Mouse (Mus musculus) thymus, adult 2 months (tissue): ENCODE results near the gene Rce1. TPM values are rescaled to one million over a fixed set of nuclear protein-coding genes. Genes with fewer than 3 reads are reported as not detected.

Experiments
- DNase-seq: peaks from one replicate; pipeline ENCODE4 v3.0.0; 2021
- H3K27ac ChIP-seq: fragments of 200-500 bp; 2 replicates; pipeline ENCODE4 v1.5.1; 2012; ENCODE audit warnings: low read length, control low read depth; ENCODE audit not compliant: control insufficient read depth, insufficient read depth
- H3K27me3 ChIP-seq: fragments of 200-500 bp; 2 replicates; pipeline ENCODE4 v1.6.1; 2012; ENCODE audit warnings: mild to moderate bottlenecking, low read length, moderate library complexity, mixed read lengths; ENCODE audit not compliant: control insufficient read depth, insufficient read depth
- H3K36me3 ChIP-seq: fragments of 200-500 bp; 2 replicates; pipeline ENCODE4 v1.6.1; 2012; ENCODE audit warnings: mild to moderate bottlenecking, low read length, moderate library complexity; ENCODE audit not compliant: control insufficient read depth, insufficient read depth
- H3K4me1 ChIP-seq: fragments of 200-500 bp; replicated peaks from 2 replicates; pipeline ENCODE4 v1.6.1; 2012; ENCODE audit warnings: low read length; ENCODE audit not compliant: control insufficient read depth, insufficient read depth
- H3K4me3 ChIP-seq: fragments of 200-500 bp; 2 replicates; pipeline ENCODE4 v1.5.1; 2012; ENCODE audit warnings: mild to moderate bottlenecking, low read length, control low read depth, moderate library complexity; ENCODE audit not compliant: control insufficient read depth, insufficient read depth
- CTCF ChIP-seq: fragments of 200-500 bp; IDR thresholded peaks from 2 replicates; pipeline ENCODE4 v1.5.1; 2012; ENCODE audit warnings: mild to moderate bottlenecking, control low read depth, low read length, moderate library complexity, borderline replicate concordance; ENCODE audit not compliant: control insufficient read depth, poor library complexity, insufficient read depth; ENCODE audit errors: extremely low read depth
- POLR2A ChIP-seq: fragments of 200-500 bp; IDR thresholded peaks from 2 replicates; pipeline ENCODE4 v1.6.1; 2012; ENCODE audit warnings: mild to moderate bottlenecking, low read length, control low read depth, moderate library complexity; ENCODE audit not compliant: control insufficient read depth, poor library complexity, insufficient read depth; ENCODE audit errors: extremely low read depth
- WGBS: fragments of 180-500 bp; shearing (Covaris S2); methylation state at CpG from one replicate; pipeline ENCODE4 v1.1.7; 2018; 5-methylcytosine and 5-hydroxymethylcytosine counted together
- polyA plus RNA-seq: library from polyadenylated mRNA; depleted of rRNA; stranded (reverse); fragments of >200 nt; gene quantifications from 2 replicates; pipeline ENCODE4 v1.2.3, GENCODE M21; 2012; rRNA removed

Gene Rce1
- 151 and 163 TPM in 2 replicates for polyA plus RNA-seq

DNA sequence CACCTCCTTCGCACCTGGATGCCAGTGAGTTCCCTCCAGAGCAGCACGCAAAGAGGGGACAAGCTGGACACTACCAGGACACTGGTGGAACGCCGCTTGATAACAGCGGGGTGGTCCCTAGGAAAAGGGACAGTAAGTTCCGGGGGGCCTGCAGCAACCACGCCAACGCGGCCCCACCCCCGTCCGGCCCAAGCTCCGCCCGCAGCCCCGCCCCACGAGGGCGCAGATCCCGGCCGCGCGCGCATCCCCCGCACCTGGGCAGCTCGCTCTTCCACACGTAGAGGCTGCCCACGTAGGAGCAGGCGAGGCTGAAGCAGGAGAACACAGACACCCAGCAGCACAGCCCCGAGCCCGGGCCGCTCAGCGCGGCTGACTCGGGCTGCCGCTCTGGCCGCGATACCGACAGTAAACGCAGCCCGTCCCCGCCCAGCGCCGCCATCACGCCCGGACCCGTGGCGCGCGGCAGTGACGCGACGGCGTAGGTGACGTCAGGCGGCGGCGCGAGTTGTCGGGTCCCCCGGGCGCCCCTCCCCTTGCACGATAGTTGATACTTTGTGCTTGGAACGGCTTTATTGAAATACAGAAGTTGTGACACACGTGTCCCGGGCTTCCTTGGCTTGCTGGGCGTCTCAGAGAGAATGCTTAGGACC is at the start of gene Rce1:
TSS of gene Rce1 (minus strand) at position 463 of the 650 bp plus-strand sequence.
- H3K4me3 ChIP-seq = peak within 1 kb of the TSS; percentile 83
- TF ChIP-seq POLR2A (peak; percentile 64), CTCF (no peak)
- H3K36me3 ChIP-seq = no peaks in the 10 kb centered on the region
- peak; percentile 90 for DNase-seq
- H3K4me1 ChIP-seq = peaks cover 9% of the 10 kb centered on the region
- no peaks in the 10 kb centered on the region for H3K27me3 ChIP-seq
- no peak within 1 kb of the TSS for H3K27ac ChIP-seq
- WGBS = under 1% methylated on average over 64 of the region's 64 CpGs

DNA sequence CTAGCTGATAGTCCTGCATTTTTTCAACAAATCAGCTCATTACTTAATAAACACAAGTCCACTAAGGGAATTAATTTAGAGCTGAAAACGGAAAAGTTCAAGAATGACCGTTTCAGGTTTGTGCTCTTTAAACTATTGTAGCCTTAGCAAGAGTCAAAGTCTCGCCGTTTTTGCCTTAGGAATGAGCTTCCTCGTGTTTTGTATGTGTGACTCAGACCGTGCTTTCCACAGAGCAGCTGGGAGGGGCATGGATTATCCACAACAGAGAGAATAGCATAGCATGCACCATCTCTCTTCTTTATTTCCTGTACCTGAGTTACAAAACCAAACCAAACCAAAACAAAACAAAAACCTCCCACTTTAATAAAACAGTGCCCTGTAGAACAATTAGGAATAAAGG is 47.0 kb upstream of the Rce1 start:
- WGBS = 69% methylated on average over 6 of the region's 6 CpGs
- Histone ChIP-seq H3K4me3 (no peak overlapping the region), H3K27me3 (no peaks in the 10 kb centered on the region), H3K27ac (no peak overlapping the region), H3K36me3 (no peaks in the 10 kb centered on the region), H3K4me1 (no peaks in the 10 kb centered on the region)
- TF ChIP-seq CTCF = no peak
- no peak for TF ChIP-seq POLR2A
- DNase-seq = no peak

GRCm38 (mm10) chr19:4670776-4671175 is 45.3 kb upstream of the Rce1 start:
- TF ChIP-seq POLR2A (no peak), CTCF (no peak)
- Histone ChIP-seq H3K4me1 (no peaks in the 10 kb centered on the region), H3K27ac (no peak overlapping the region), H3K4me3 (no peak overlapping the region), H3K27me3 (no peaks in the 10 kb centered on the region), H3K36me3 (no peaks in the 10 kb centered on the region)
- no peak for DNase-seq
- WGBS = 87% methylated on average over 4 of the region's 4 CpGs

- no peak for DNase-seq
- no peaks in the 10 kb centered on the region for H3K36me3 ChIP-seq
- H3K27ac ChIP-seq = no peak overlapping the region
- TF ChIP-seq CTCF = no peak
- no peak for TF ChIP-seq POLR2A
- H3K4me1 ChIP-seq = no peaks in the 10 kb centered on the region
- no peaks in the 10 kb centered on the region for H3K27me3 ChIP-seq
- H3K4me3 ChIP-seq = no peak overlapping the region
Measured at GRCm38 (mm10) chr19:4666815-4667214, 41.4 kb upstream of the Rce1 start.

GRCm38 (mm10) chr19:4658156-4658555 is 32.7 kb upstream of the Rce1 start:
- TF ChIP-seq CTCF (no peak), POLR2A (no peak)
- WGBS = 96% methylated on average over 5 of the region's 5 CpGs
- no peak overlapping the region for H3K27ac ChIP-seq
- H3K4me1 ChIP-seq = no peaks in the 10 kb centered on the region
- H3K4me3 ChIP-seq = no peak overlapping the region
- H3K36me3 ChIP-seq = no peaks in the 10 kb centered on the region
- H3K27me3 ChIP-seq = no peaks in the 10 kb centered on the region
- DNase-seq = no peak

GRCm38 (mm10) chr19:4646917-4647492 is 21.6 kb upstream of the Rce1 start:
- Histone ChIP-seq H3K4me3 (no peak overlapping the region), H3K27ac (no peak overlapping the region), H3K4me1 (no peaks in the 10 kb centered on the region; the same call in 1 of the 2 replicates), H3K27me3 (no peaks in the 10 kb centered on the region), H3K36me3 (no peaks in the 10 kb centered on the region)
- TF ChIP-seq POLR2A = no peak
- TF ChIP-seq CTCF = no peak
- WGBS = 85% methylated on average over 11 of the region's 11 CpGs
- no peak for DNase-seq
